Mouse (Mus musculus): Measurements from ENCODE around the gene Polr2j. TPM values are rescaled to one million over a fixed set of nuclear protein-coding genes. Genes with fewer than 3 reads are reported as not detected.

Polr2j gene
- 4.1 TPM for polyA plus RNA-seq (2014; fragmentation: Illumina TruSeq; extraction: RNeasy Lipid Tissue Mini Kit (QIAGEN cat#74804))

GRCm38 (mm10) chr5:136115891-136116783 is at the start of gene Polr2j:
Gene Polr2j (plus strand): TSS chr5:136116631.

DNA sequence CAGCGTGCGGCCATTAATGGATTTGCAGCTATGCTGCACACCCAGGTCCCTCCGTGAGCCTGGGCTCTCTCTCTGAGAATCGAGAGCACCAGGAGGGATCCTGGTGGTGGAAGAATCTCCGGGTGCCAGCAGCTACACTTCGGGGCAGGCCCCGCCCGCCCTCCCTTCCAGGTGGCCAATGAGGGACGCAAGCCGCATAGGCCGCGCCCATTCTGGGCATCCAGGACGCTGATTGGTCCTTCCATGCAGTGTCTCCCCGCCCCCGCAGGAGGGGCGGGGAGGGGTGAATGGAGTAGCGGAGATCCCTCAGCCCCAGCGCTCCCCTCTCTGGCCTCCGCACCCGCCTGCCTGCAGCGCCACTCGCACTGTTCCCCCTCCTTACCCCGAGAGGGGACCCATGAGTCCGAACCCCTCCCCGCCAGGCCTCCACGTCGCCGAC is 32.7 kb upstream of the Polr2j start, which contains the start of gene Rasa4:
Gene Rasa4 (plus strand): TSS at position 248 of the 439 bp plus-strand sequence.

DNA sequence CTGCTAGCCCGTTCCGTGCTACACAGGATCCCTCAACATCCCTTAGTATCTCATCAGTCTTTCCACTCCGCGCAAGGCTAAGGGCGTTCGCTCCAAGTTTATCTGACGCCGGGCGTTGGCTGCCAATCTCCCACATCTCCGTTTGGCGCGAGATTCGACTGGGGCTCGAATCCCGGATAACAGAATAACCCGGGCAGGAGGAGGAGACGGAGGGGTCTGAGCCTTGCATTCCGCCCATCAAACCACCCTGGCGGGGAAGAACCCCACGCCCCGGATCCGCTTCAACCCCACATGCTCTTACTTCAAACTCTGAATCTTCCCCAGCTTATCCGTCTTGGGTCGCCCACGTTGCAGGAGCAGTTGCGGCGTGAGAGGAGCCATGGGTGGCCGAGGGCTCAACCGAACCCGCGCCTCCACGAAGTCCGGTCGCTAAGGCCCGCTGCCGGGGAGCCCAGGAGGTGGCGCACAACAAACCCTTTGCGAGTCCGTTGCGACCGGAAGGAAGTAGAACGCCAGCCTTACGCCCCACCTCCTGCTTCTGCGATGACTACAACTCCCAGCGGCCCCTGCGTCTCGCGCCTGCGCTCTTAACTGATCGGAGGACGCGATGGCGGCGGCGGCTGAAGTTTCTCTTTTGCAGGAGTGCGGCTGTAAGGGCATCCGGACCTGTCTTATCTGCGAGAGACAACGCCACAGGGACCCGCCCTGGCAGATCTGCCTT is 19.3 kb downstream of the Polr2j start, which contains the start of the genes Lrwd1 and Alkbh4:
Gene Lrwd1 (minus strand): TSS at position 504 of the 721 bp plus-strand sequence.
Gene Alkbh4 (plus strand): TSS at position 576 of the 721 bp plus-strand sequence.

DNA sequence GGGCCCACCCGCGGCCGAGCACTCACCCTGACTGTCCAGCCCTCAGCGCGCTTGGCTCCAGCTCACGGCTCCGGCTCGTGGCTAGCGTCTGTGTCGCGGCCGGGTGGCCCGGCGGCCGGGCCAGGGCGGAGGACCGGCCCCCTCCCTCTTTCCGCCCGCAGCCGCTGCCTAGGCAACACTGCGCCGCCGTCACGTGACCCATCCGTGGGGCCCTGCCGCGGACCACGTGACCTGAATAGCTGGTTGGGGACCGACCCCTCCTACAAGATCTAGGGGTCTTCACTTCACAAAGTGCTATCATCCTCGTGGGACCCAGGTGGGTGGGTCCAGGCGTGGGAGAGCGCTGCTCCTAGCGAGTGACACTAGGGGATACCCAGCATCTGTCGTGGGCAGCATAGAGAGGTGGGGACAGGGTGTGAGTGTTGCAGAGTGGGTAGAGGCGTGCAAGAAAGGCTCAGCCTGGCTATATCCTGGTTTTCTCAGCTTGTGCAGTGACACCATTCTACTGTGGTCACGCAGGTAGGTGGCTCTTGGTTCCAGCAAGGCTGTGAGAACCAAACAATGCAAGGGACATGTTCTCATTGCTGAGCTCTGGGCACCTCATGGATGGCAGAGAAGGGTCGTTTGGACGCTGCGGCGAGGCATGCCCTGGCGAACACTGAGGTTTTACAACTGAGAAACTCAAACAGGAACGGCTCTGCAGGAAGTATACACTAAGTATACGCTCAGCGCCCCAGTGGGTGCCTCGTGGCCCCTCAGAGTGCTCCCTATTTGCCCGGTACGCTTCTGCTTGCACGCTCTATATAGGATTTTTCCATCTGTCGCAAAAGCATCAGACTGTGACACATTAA is 54.3 kb downstream of the Polr2j start, which contains the start of gene Orai2:
Gene Orai2 (minus strand): TSS at position 202 of the 851 bp plus-strand sequence.

Other genes with a start within 250 kb of the Polr2j start
- gene Hspb1, start 228.7 kb upstream of the Polr2j start, polyA plus RNA-seq (2014; fragmentation: Illumina TruSeq; extraction: RNeasy Lipid Tissue Mini Kit (QIAGEN cat#74804)), result 0.57 TPM
- 149 TPM for gene Ywhag, start 182.0 kb upstream of the Polr2j start, polyA plus RNA-seq (2014; fragmentation: Illumina TruSeq; extraction: RNeasy Lipid Tissue Mini Kit (QIAGEN cat#74804))
- 2.1 TPM for gene Ssc4d, start 142.1 kb upstream of the Polr2j start, polyA plus RNA-seq (2014; fragmentation: Illumina TruSeq; extraction: RNeasy Lipid Tissue Mini Kit (QIAGEN cat#74804))
- gene Zp3, start 136.5 kb upstream of the Polr2j start, polyA plus RNA-seq (2014; fragmentation: Illumina TruSeq; extraction: RNeasy Lipid Tissue Mini Kit (QIAGEN cat#74804)), result 2.6 TPM
- 1.2 TPM for gene Dtx2, start 121.8 kb upstream of the Polr2j start, polyA plus RNA-seq (2014; fragmentation: Illumina TruSeq; extraction: RNeasy Lipid Tissue Mini Kit (QIAGEN cat#74804))
- gene Upk3b, start 78.1 kb upstream of the Polr2j start, polyA plus RNA-seq (2014; fragmentation: Illumina TruSeq; extraction: RNeasy Lipid Tissue Mini Kit (QIAGEN cat#74804)), result 6.8 TPM
- not detected for gene Upk3bl, start 62.1 kb upstream of the Polr2j start, polyA plus RNA-seq (2014; fragmentation: Illumina TruSeq; extraction: RNeasy Lipid Tissue Mini Kit (QIAGEN cat#74804))
- gene Rasa4, start 32.7 kb upstream of the Polr2j start, polyA plus RNA-seq (2014; fragmentation: Illumina TruSeq; extraction: RNeasy Lipid Tissue Mini Kit (QIAGEN cat#74804)), result 0.86 TPM
- gene Lrwd1, start 19.4 kb downstream of the Polr2j start, polyA plus RNA-seq (2014; fragmentation: Illumina TruSeq; extraction: RNeasy Lipid Tissue Mini Kit (QIAGEN cat#74804)), result 0.57 TPM
- gene Alkbh4, start 19.5 kb downstream of the Polr2j start, polyA plus RNA-seq (2014; fragmentation: Illumina TruSeq; extraction: RNeasy Lipid Tissue Mini Kit (QIAGEN cat#74804)), result 1.3 TPM
- 1.1 TPM for gene Orai2, start 54.1 kb downstream of the Polr2j start, polyA plus RNA-seq (2014; fragmentation: Illumina TruSeq; extraction: RNeasy Lipid Tissue Mini Kit (QIAGEN cat#74804))
- gene Prkrip1, start 82.3 kb downstream of the Polr2j start, polyA plus RNA-seq (2014; fragmentation: Illumina TruSeq; extraction: RNeasy Lipid Tissue Mini Kit (QIAGEN cat#74804)), result 39.9 TPM
- gene Sh2b2, start 129.9 kb downstream of the Polr2j start, polyA plus RNA-seq (2014; fragmentation: Illumina TruSeq; extraction: RNeasy Lipid Tissue Mini Kit (QIAGEN cat#74804)), result not detected